Mouse (Mus musculus): Measurements from ENCODE around the gene Maats1. TPM values are rescaled to one million over a fixed set of nuclear protein-coding genes. Genes with fewer than 3 reads are reported as not detected.

The Maats1 gene
- total RNA-seq, 1 experiment = 1.8 TPM

- H3K27ac ChIP-seq (ENCODE audit: insufficient read depth, low read depth, low read length, poor library complexity, severe bottlenecking) = no peak overlapping the region
- DNase-seq (ENCODE audit: low read depth, low spot score) = no peak
- TF ChIP-seq ZC3H11A (IDR thresholded peaks at IDR 0.05; ENCODE audit: borderline replicate concordance, low read depth, low read length) (no peak), CHD2 (IDR thresholded peaks at IDR 0.05; ENCODE audit: low read depth, low read length) (no peak), ZNF384 (IDR thresholded peaks at IDR 0.05; ENCODE audit: low read depth, low read length) (no peak), MAFK (IDR thresholded peaks at IDR 0.05; ENCODE audit: insufficient read depth, low read depth, low read length) (no peak), HCFC1 (IDR thresholded peaks at IDR 0.05; ENCODE audit: borderline replicate concordance, insufficient read depth, low read length) (no peak)
- H3K4me1 ChIP-seq (ENCODE audit: control insufficient read depth in 2 of 2, insufficient read depth in 2 of 2, low read length in 2 of 2, poor library complexity in 1 of 2) = peaks cover 0 to 2% of the 10 kb centered on the region in 2 experiments; a peak in 1 of 4 replicates
- in situ Hi-C loops (cut with MboI; ENCODE audit: low sequenced_read_pairs in 2 of 2, unreplicated experiment in 2 of 2) = no loop called here
- no peak overlapping the region for H3K4me3 ChIP-seq (ENCODE audit: insufficient read depth in 1 of 2, low read depth in 1 of 2, low read length in 2 of 2, poor library complexity in 1 of 2, severe bottlenecking in 1 of 2)
- H3K9ac ChIP-seq (ENCODE audit: insufficient read depth, low read depth, low read length, poor library complexity, severe bottlenecking) = no peak overlapping the region
- no peaks in the 10 kb centered on the region for H3K36me3 ChIP-seq (ENCODE audit: control insufficient read depth, insufficient read depth, low read length, poor library complexity, severe bottlenecking)
- no peaks in the 10 kb centered on the region for H3K9me3 ChIP-seq (ENCODE audit: control insufficient read depth, insufficient read depth, low read depth, low read length)
Measured at GRCm38 (mm10) chr16:38366231-38366630, 24.3 kb upstream of the Maats1 start.

GRCm38 (mm10) chr16:38365390-38365789, 23.4 kb upstream of the Maats1 start:
- Histone ChIP-seq H3K9me3 (ENCODE audit: control insufficient read depth, insufficient read depth, low read depth, low read length) (no peaks in the 10 kb centered on the region), H3K36me3 (ENCODE audit: control insufficient read depth, insufficient read depth, low read length, poor library complexity, severe bottlenecking) (no peaks in the 10 kb centered on the region), H3K4me3 (ENCODE audit: insufficient read depth in 1 of 2, low read depth in 1 of 2, low read length in 2 of 2, poor library complexity in 1 of 2, severe bottlenecking in 1 of 2) (no peak overlapping the region), H3K27ac (ENCODE audit: insufficient read depth, low read depth, low read length, poor library complexity, severe bottlenecking) (no peak overlapping the region), H3K4me1 (ENCODE audit: control insufficient read depth in 2 of 2, insufficient read depth in 2 of 2, low read length in 2 of 2, poor library complexity in 1 of 2) (peaks cover 0 to 2% of the 10 kb centered on the region in 2 experiments; a peak in 1 of 4 replicates), H3K9ac (ENCODE audit: insufficient read depth, low read depth, low read length, poor library complexity, severe bottlenecking) (no peak overlapping the region)
- in situ Hi-C loops (cut with MboI; ENCODE audit: low sequenced_read_pairs in 2 of 2, unreplicated experiment in 2 of 2) = no loop called here
- TF ChIP-seq ZC3H11A (IDR thresholded peaks at IDR 0.05; ENCODE audit: borderline replicate concordance, low read depth, low read length) (no peak), ZNF384 (IDR thresholded peaks at IDR 0.05; ENCODE audit: low read depth, low read length) (no peak), MAFK (IDR thresholded peaks at IDR 0.05; ENCODE audit: insufficient read depth, low read depth, low read length) (no peak), HCFC1 (IDR thresholded peaks at IDR 0.05; ENCODE audit: borderline replicate concordance, insufficient read depth, low read length) (no peak), CHD2 (IDR thresholded peaks at IDR 0.05; ENCODE audit: low read depth, low read length) (no peak)
- no peak for DNase-seq (ENCODE audit: low read depth, low spot score)

GRCm38 (mm10) chr16:38363657-38364056, 21.7 kb upstream of the Maats1 start:
- in situ Hi-C loops (cut with MboI; ENCODE audit: low sequenced_read_pairs in 2 of 2, unreplicated experiment in 2 of 2) = no loop called here
- Histone ChIP-seq H3K36me3 (ENCODE audit: control insufficient read depth, insufficient read depth, low read length, poor library complexity, severe bottlenecking) (no peaks in the 10 kb centered on the region), H3K27ac (ENCODE audit: insufficient read depth, low read depth, low read length, poor library complexity, severe bottlenecking) (no peak overlapping the region), H3K9me3 (ENCODE audit: control insufficient read depth, insufficient read depth, low read depth, low read length) (no peaks in the 10 kb centered on the region), H3K4me3 (ENCODE audit: insufficient read depth in 1 of 2, low read depth in 1 of 2, low read length in 2 of 2, poor library complexity in 1 of 2, severe bottlenecking in 1 of 2) (no peak overlapping the region), H3K4me1 (ENCODE audit: control insufficient read depth in 2 of 2, insufficient read depth in 2 of 2, low read length in 2 of 2, poor library complexity in 1 of 2) (peaks cover 0 to 2% of the 10 kb centered on the region in 2 experiments; a peak in 1 of 4 replicates), H3K9ac (ENCODE audit: insufficient read depth, low read depth, low read length, poor library complexity, severe bottlenecking) (no peak overlapping the region)
- no peak for DNase-seq (ENCODE audit: low read depth, low spot score)
- TF ChIP-seq CHD2 (IDR thresholded peaks at IDR 0.05; ENCODE audit: low read depth, low read length) = no peak
- no peak for TF ChIP-seq HCFC1 (IDR thresholded peaks at IDR 0.05; ENCODE audit: borderline replicate concordance, insufficient read depth, low read length)

GRCm38 (mm10) chr16:38363256-38363595, 21.3 kb upstream of the Maats1 start:
- DNase-seq (ENCODE audit: low read depth, low spot score) = no peak
- TF ChIP-seq HCFC1 (IDR thresholded peaks at IDR 0.05; ENCODE audit: borderline replicate concordance, insufficient read depth, low read length) = no peak
- TF ChIP-seq CHD2 (IDR thresholded peaks at IDR 0.05; ENCODE audit: low read depth, low read length) = no peak
- TF ChIP-seq ZNF384 (IDR thresholded peaks at IDR 0.05; ENCODE audit: low read depth, low read length) = no peak
- Histone ChIP-seq H3K9me3 (ENCODE audit: control insufficient read depth, insufficient read depth, low read depth, low read length) (no peaks in the 10 kb centered on the region), H3K36me3 (ENCODE audit: control insufficient read depth, insufficient read depth, low read length, poor library complexity, severe bottlenecking) (no peaks in the 10 kb centered on the region), H3K27ac (ENCODE audit: insufficient read depth, low read depth, low read length, poor library complexity, severe bottlenecking) (no peak overlapping the region), H3K4me1 (ENCODE audit: control insufficient read depth in 2 of 2, insufficient read depth in 2 of 2, low read length in 2 of 2, poor library complexity in 1 of 2) (no peaks in the 10 kb centered on the region), H3K4me3 (ENCODE audit: insufficient read depth in 1 of 2, low read depth in 1 of 2, low read length in 2 of 2, poor library complexity in 1 of 2, severe bottlenecking in 1 of 2) (no peak overlapping the region), H3K9ac (ENCODE audit: insufficient read depth, low read depth, low read length, poor library complexity, severe bottlenecking) (no peak overlapping the region)
- in situ Hi-C loops (cut with MboI; ENCODE audit: low sequenced_read_pairs in 2 of 2, unreplicated experiment in 2 of 2) = no loop called here

GRCm38 (mm10) chr16:38362493-38363255, 20.7 kb upstream of the Maats1 start:
- Histone ChIP-seq H3K4me3 (ENCODE audit: insufficient read depth in 1 of 2, low read depth in 1 of 2, low read length in 2 of 2, poor library complexity in 1 of 2, severe bottlenecking in 1 of 2) (no peak overlapping the region), H3K27ac (ENCODE audit: insufficient read depth, low read depth, low read length, poor library complexity, severe bottlenecking) (no peak overlapping the region)
- in situ Hi-C loops (cut with MboI; ENCODE audit: low sequenced_read_pairs in 2 of 2, unreplicated experiment in 2 of 2) = no loop called here

More at GRCm38 (mm10) chr16:38362493-38363255, 20.7 kb upstream of the Maats1 start:
- no peaks in the 10 kb centered on the region for H3K9me3 ChIP-seq (ENCODE audit: control insufficient read depth, insufficient read depth, low read depth, low read length)
- DNase-seq (ENCODE audit: low read depth, low spot score) = no peak
- H3K9ac ChIP-seq (ENCODE audit: insufficient read depth, low read depth, low read length, poor library complexity, severe bottlenecking) = no peak overlapping the region
- no peaks in the 10 kb centered on the region for H3K36me3 ChIP-seq (ENCODE audit: control insufficient read depth, insufficient read depth, low read length, poor library complexity, severe bottlenecking)
- TF ChIP-seq ZC3H11A (IDR thresholded peaks at IDR 0.05; ENCODE audit: borderline replicate concordance, low read depth, low read length) = no peak
- no peak for TF ChIP-seq HCFC1 (IDR thresholded peaks at IDR 0.05; ENCODE audit: borderline replicate concordance, insufficient read depth, low read length)
- no peak for TF ChIP-seq ZNF384 (IDR thresholded peaks at IDR 0.05; ENCODE audit: low read depth, low read length)
- TF ChIP-seq CHD2 (IDR thresholded peaks at IDR 0.05; ENCODE audit: low read depth, low read length) = no peak
- no peak for TF ChIP-seq MAFK (IDR thresholded peaks at IDR 0.05; ENCODE audit: insufficient read depth, low read depth, low read length)
- H3K4me1 ChIP-seq (ENCODE audit: control insufficient read depth in 2 of 2, insufficient read depth in 2 of 2, low read length in 2 of 2, poor library complexity in 1 of 2) = no peaks in the 10 kb centered on the region

Data from ES-E14 (cell line).